Mouse (Mus musculus) stomach, embryonic 16.5 days (tissue): Measurements from ENCODE around the gene Abi1. TPM values are rescaled to one million over a fixed set of nuclear protein-coding genes. Genes with fewer than 3 reads are reported as not detected.
"Not testable (repeated sequence)": the region's sequence is repeated elsewhere in the genome, so short reads cannot be mapped to it uniquely, and the experiment has no call there.

Experiments used
- ATAC-seq: fragments of 200-750 bp; cut with Nextera tagmentation; 2 replicates; pipeline ENCODE4 v1.8.0; 2017; ENCODE audit warnings: moderate number of reproducible peaks, moderate TSS enrichment; ENCODE audit not compliant: insufficient read depth, low FRiP score
- H3K27ac ChIP-seq: fragments of 300-500 bp; sonication (generic); 2 replicates; pipeline ENCODE4 v1.5.1; 2014; ENCODE audit warnings: low read length
- H3K27me3 ChIP-seq: fragments of 300-500 bp; sonication (generic); 2 replicates; pipeline ENCODE4 v1.6.1; 2014; ENCODE audit warnings: low read length, control low read depth, mixed read lengths; ENCODE audit not compliant: control insufficient read depth, insufficient read depth
- H3K36me3 ChIP-seq: fragments of 300-500 bp; sonication (generic); 2 replicates; pipeline ENCODE4 v1.6.1; 2014; ENCODE audit warnings: low read length; ENCODE audit not compliant: control insufficient read depth, insufficient read depth
- H3K4me1 ChIP-seq: fragments of 300-500 bp; sonication (generic); 2 replicates; pipeline ENCODE4 v1.6.1; 2014; ENCODE audit warnings: low read length, control low read depth, mixed read lengths; ENCODE audit not compliant: control insufficient read depth, insufficient read depth
- H3K4me2 ChIP-seq: fragments of 300-500 bp; sonication (generic); 2 replicates; pipeline ENCODE4 v1.6.1; 2014; ENCODE audit warnings: low read depth, low read length, mixed read lengths
- H3K4me3 ChIP-seq: fragments of 300-500 bp; sonication (generic); replicated peaks from 2 replicates; pipeline ENCODE4 v1.5.1; 2014; ENCODE audit warnings: mild to moderate bottlenecking, low read length
- H3K9ac ChIP-seq: fragments of 300-500 bp; sonication (generic); 2 replicates; pipeline ENCODE4 v1.6.1; 2014; ENCODE audit warnings: low read length
- H3K9me3 ChIP-seq: fragments of 300-500 bp; sonication (generic); replicated peaks from 2 replicates; pipeline ENCODE4 v1.6.1; 2016; ENCODE audit warnings: low read length, control low read depth; ENCODE audit not compliant: control insufficient read depth
- WGBS: fragments of 180-500 bp; shearing (Covaris S2); extraction: QIAGEN DNeasy Blood & Tissue Kit; methylation state at CpG from one replicate; pipeline ENCODE4 v1.1.7; 2014; 5-methylcytosine and 5-hydroxymethylcytosine counted together
- polyA plus RNA-seq: library from polyadenylated mRNA; unstranded; fragments of >200 nt; fragmentation: Nextera tagmentation; extraction: Ambion mirVana; gene quantifications from 2 replicates; pipeline ENCODE4 v1.2.1, GENCODE M21; 2015

Abi1 gene
- polyA plus RNA-seq, 1 experiment from 2014 or later = 59.7 TPM

DNA sequence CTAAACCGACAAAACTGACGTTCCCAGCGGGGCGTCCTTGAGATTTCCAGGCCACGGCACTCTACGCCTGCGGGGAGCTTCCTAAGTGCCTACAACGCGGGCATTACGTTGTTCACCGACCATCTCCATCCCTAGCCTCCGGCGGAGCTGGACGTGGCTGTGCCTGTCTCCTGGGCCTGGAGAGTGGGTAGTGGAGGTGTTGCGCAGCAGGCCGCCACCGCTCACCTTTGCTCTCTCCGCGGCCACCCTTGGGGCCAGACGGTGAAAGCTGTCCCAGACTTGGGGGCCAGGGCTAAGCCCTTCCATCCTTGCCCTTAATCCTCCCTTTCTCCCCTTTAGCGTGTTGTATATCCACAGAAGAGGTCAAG, 28.3 kb upstream of the Abi1 start:
- Histone ChIP-seq H3K36me3 (no peaks in the 10 kb centered on the region), H3K4me1 (0 out of 2 replicates have a peak, but pooled peaks cover 3% of the 10 kb centered on the region), H3K27ac (peak overlapping the region; percentile 98), H3K9ac (peak overlapping the region; percentile 93), H3K4me3 (peak overlapping the region; percentile 79), H3K4me2 (peak overlapping the region; percentile 98), H3K9me3 (no peaks in the 10 kb centered on the region), H3K27me3 (no peaks in the 10 kb centered on the region)
- ATAC-seq = peak; percentile 67
- WGBS = 1% methylated on average over 21 of the region's 21 CpGs

DNA sequence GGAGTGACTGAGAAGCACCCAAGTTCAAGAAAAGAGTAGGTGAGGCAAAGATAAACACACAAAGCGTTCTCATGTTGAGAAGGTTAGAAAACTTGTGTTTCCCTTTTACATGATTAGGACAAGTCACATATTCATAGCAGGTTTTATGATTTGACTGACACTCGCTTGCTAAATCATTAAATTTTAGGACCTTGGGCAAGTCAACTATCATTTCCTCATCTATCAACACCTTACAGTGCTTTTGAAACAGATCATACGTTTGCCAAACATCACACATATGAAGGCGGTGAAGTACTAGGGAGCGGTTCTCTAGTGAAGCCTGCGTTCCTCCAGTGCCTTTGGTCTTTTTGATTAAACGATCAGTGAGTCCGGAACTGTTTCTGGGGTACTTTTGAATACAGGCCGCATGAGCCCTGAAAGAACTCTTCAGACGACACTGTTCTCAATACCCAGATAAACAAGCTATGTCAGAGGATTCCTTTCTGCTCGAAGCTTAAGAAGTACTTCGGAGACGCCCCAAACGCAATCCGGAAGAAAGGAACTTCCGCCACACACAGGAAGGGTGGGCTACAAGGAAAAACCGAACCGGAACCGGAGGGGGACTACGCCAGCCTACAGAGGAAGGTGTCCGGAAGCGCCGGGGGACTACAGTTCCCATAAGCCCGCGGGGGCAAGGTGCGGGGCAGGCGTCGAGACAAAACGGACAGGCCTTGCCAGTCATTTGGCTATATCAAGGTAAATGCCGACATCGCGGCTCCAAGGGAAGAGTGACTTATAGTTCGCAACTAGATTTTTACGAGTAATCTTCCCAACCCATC, 27.7 kb upstream of the Abi1 start, which contains the start of gene Acbd5:
Gene Acbd5, plus strand, starts transcription at position 616 of the 818 bp plus-strand sequence.
- peak within 1 kb of the TSS; percentile 98 for H3K4me2 ChIP-seq
- no peaks in the 10 kb centered on the region for H3K36me3 ChIP-seq
- peak within 1 kb of the TSS; percentile 93 for H3K9ac ChIP-seq
- H3K27me3 ChIP-seq = no peaks in the 10 kb centered on the region
- H3K9me3 ChIP-seq = no peaks in the 10 kb centered on the region
- 2% methylated on average over 34 of the region's 34 CpGs for WGBS
- ATAC-seq = peak; percentile 96
- H3K4me1 ChIP-seq = 0 out of 2 replicates have a peak, but pooled peaks cover 3% of the 10 kb centered on the region
- H3K4me3 ChIP-seq = peak within 1 kb of the TSS; percentile 79
- peak within 1 kb of the TSS; percentile 98 for H3K27ac ChIP-seq

DNA sequence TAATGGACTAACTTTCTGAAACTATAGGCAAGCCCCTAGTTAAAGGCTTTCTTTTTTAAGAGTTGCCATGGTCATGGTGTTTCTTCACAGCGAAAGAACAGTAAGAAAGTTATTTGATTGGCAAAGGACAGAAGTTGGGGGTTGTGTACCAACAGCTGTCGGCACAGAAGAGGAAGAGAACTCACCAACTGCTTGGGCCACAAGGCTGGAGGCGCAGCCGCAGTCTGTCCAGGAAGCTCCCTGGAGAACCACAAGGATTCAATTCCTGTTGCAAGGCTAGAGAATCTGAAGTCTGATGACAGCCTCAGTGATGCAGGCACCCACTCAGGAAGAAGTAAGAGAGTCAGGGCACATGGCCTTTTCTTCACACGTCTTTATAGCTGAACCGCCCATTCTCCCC, 12.5 kb upstream of the Abi1 start:
- no peaks in the 10 kb centered on the region for H3K36me3 ChIP-seq
- no peak overlapping the region for H3K9ac ChIP-seq
- H3K9me3 ChIP-seq = no peaks in the 10 kb centered on the region
- H3K4me2 ChIP-seq = no peak overlapping the region
- H3K27me3 ChIP-seq = no peaks in the 10 kb centered on the region
- no peaks in the 10 kb centered on the region for H3K4me1 ChIP-seq
- WGBS = 69% methylated on average over 6 of the region's 6 CpGs
- no peak for ATAC-seq
- H3K27ac ChIP-seq = no peak overlapping the region
- H3K4me3 ChIP-seq = no peak overlapping the region

- WGBS = 80% methylated on average over 2 of the region's 2 CpGs
- Histone ChIP-seq H3K27ac (no peak overlapping the region), H3K27me3 (no peaks in the 10 kb centered on the region), H3K9me3 (no peaks in the 10 kb centered on the region), H3K4me1 (no peaks in the 10 kb centered on the region), H3K4me2 (no peak overlapping the region), H3K9ac (no peak overlapping the region), H3K4me3 (no peak overlapping the region), H3K36me3 (no peaks in the 10 kb centered on the region)
- ATAC-seq = no peak
Observed at GRCm38 (mm10) chr2:23051890-23052289, 11.8 kb upstream of the Abi1 start.

GRCm38 (mm10) chr2:23048006-23048405, 8.0 kb upstream of the Abi1 start:
- H3K4me2 ChIP-seq = no peak overlapping the region
- H3K36me3 ChIP-seq = no peaks in the 10 kb centered on the region
- no peak overlapping the region for H3K27ac ChIP-seq
- H3K9ac ChIP-seq = no peak overlapping the region
- no peaks in the 10 kb centered on the region for H3K9me3 ChIP-seq
- no peak overlapping the region for H3K4me3 ChIP-seq
- no peaks in the 10 kb centered on the region for H3K4me1 ChIP-seq
- ATAC-seq = no peak
- H3K27me3 ChIP-seq = no peaks in the 10 kb centered on the region

- H3K27ac ChIP-seq = no peak overlapping the region
- no peaks in the 10 kb centered on the region for H3K27me3 ChIP-seq
- no peaks in the 10 kb centered on the region for H3K4me1 ChIP-seq
- H3K9ac ChIP-seq = no peak overlapping the region
- no peak overlapping the region for H3K4me2 ChIP-seq
- ATAC-seq = no peak
- no peaks in the 10 kb centered on the region for H3K9me3 ChIP-seq
- 32% methylated on average over 1 of the region's 1 CpGs for WGBS
- H3K4me3 ChIP-seq = no peak overlapping the region
- H3K36me3 ChIP-seq = no peaks in the 10 kb centered on the region
Observed at GRCm38 (mm10) chr2:23045703-23046102, 5.7 kb upstream of the Abi1 start.

DNA sequence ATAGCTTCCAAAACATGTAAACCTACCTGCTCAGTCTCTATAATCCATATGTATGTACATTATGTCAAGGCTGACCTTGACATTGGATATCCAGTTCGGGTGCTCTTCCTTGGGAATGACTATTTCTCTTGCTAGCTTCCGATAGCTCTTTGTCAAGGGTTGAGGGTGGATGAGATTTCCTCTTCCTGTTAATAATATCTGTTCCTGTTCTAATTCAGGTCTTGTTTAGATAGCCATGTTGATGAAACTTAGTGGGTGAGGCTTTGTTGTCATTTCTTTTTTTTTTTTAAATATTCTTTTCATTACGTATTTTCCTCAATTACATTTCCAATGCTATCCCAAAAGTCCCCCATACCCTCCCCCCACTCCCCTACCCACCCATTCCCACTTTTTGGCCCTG, 2.1 kb upstream of the Abi1 start:
- peaks cover 9% of the 10 kb centered on the region for H3K4me1 ChIP-seq
- H3K27ac ChIP-seq = no peak overlapping the region
- no peaks in the 10 kb centered on the region for H3K27me3 ChIP-seq
- H3K4me3 ChIP-seq = no peak overlapping the region
- H3K9me3 ChIP-seq = no peaks in the 10 kb centered on the region
- H3K4me2 ChIP-seq = no peak overlapping the region
- H3K9ac ChIP-seq = no peak overlapping the region
- no peaks in the 10 kb centered on the region for H3K36me3 ChIP-seq
- no peak for ATAC-seq
- WGBS = 83% methylated on average over 3 of the region's 3 CpGs

DNA sequence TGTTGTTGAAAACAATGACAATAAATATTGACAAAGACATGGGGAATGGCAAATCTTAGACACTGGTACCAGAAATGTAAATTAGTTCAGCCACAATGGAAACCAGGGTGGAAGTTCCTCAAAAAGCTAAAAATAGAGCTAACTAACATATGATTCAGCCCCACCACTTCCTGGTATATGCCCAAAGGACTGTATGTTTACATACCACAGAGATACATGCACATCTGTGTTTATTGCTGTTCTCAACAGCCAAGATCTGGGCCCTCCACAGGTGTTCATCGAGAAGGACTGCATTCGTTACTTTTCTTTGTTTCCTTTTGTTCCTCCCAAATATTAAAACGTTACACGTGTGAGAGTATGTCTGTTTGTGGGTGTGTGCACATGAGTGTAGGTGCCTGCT, 1.4 kb upstream of the Abi1 start:
- no peak overlapping the region for H3K27ac ChIP-seq
- H3K4me1 ChIP-seq = peaks cover 14% of the 10 kb centered on the region
- WGBS = 62% methylated on average over 4 of the region's 4 CpGs
- H3K9ac ChIP-seq = no peak overlapping the region
- no peak overlapping the region for H3K4me2 ChIP-seq
- ATAC-seq = no peak
- no peaks in the 10 kb centered on the region for H3K9me3 ChIP-seq
- H3K27me3 ChIP-seq = no peaks in the 10 kb centered on the region
- H3K36me3 ChIP-seq = no peaks in the 10 kb centered on the region
- H3K4me3 ChIP-seq = no peak overlapping the region

- not testable (repeated sequence) for H3K9ac ChIP-seq, H3K27ac ChIP-seq, H3K36me3 ChIP-seq, ATAC-seq, H3K4me2 ChIP-seq, H3K27me3 ChIP-seq, H3K9me3 ChIP-seq, H3K4me3 ChIP-seq
- WGBS = 85% methylated on average over 7 of the region's 7 CpGs
- H3K4me1 ChIP-seq = peaks cover 14% of the 10 kb centered on the region
Observed at GRCm38 (mm10) chr2:23040690-23041089, 649 bp upstream of the Abi1 start.
